Mouse (Mus musculus) G1E (cell line): ENCODE results near the gene Dync1i1. TPM values are rescaled to one million over a fixed set of nuclear protein-coding genes. Genes with fewer than 3 reads are reported as not detected.

ENCODE experiments used
- ATAC-seq: 2 replicates; pipeline ENCODE4 v1.8.0; 2016; ENCODE audit warnings: mild to moderate bottlenecking; ENCODE audit not compliant: insufficient number of reproducible peaks, poor library complexity, low FRiP score, severe bottlenecking; ENCODE audit errors: extremely low read depth
- DNase-seq: peaks from one replicate; pipeline ENCODE4 v3.0.0; 2012; ENCODE audit warnings: low spot score
- H3K27me3 ChIP-seq: 2 replicates; pipeline ENCODE4 v1.6.1; 2012; ENCODE audit warnings: mild to moderate bottlenecking, low read length, inconsistent platforms; ENCODE audit not compliant: insufficient read depth
- H3K36me3 ChIP-seq: replicated peaks from 2 replicates; pipeline ENCODE3; 2012; ENCODE audit warnings: mild to moderate bottlenecking, inconsistent platforms
- H3K4me1 ChIP-seq: 2 replicates; pipeline ENCODE4 v1.6.1; 2012; ENCODE audit warnings: low read depth, low read length, inconsistent platforms, mixed read lengths; ENCODE audit not compliant: insufficient read depth
- H3K4me3 ChIP-seq: 2 replicates; pipeline ENCODE4 v1.5.1; 2012; ENCODE audit warnings: low read depth, mild to moderate bottlenecking, inconsistent platforms, low read length, moderate library complexity, mixed read lengths
- H3K9me3 ChIP-seq: replicated peaks from 2 replicates; pipeline ENCODE4 v1.6.1; 2012; ENCODE audit warnings: inconsistent platforms
- CTCF ChIP-seq: IDR thresholded peaks from 2 replicates; pipeline ENCODE4 v1.5.1; 2012; ENCODE audit warnings: low read depth, low read length, inconsistent platforms, mixed read lengths
- GATA1 ChIP-seq: IDR thresholded peaks from 2 replicates; pipeline ENCODE4 v1.6.1; 2012; ENCODE audit warnings: borderline replicate concordance, low read length, inconsistent platforms, mixed read lengths
- GATA2 ChIP-seq: IDR thresholded peaks from 2 replicates; pipeline ENCODE4 v1.6.1; 2012; ENCODE audit warnings: low read depth, low read length, inconsistent platforms, borderline replicate concordance
- POLR2AphosphoS5 ChIP-seq: IDR thresholded peaks from 2 replicates; pipeline ENCODE4 v1.6.1; 2012; ENCODE audit warnings: low read depth, low read length, inconsistent platforms; ENCODE audit not compliant: insufficient replicate concordance
- TAL1 ChIP-seq: conservative IDR thresholded peaks from 2 replicates; pipeline ENCODE4 v1.6.1; 2012; ENCODE audit warnings: low read depth, low read length, inconsistent platforms, mixed read lengths
- polyA plus RNA-seq: library from polyadenylated mRNA; stranded (reverse); fragments of >175 nt; gene quantifications from 2 replicates; pipeline ENCODE4 v1.2.3, GENCODE M21; 2012
- total RNA-seq, 2 experiments: library from RNA; stranded (forward) in 1 of 2; stranded (reverse) in 1 of 2; fragments of 200-1000 nt in 1 of 2; fragments of >200 nt in 1 of 2; fragmentation: Nextera tagmentation in 1 of 2; gene quantifications; 2 replicates each; pipeline ENCODE4 v1.2.3; 2014 to 2017

Dync1i1 gene
- total and polyA plus RNA-seq, 3 experiments, result 0.33 TPM; not detected in 2

- Histone ChIP-seq H3K36me3 (no peaks in the 10 kb centered on the region), H3K4me3 (no peak overlapping the region), H3K4me1 (no peaks in the 10 kb centered on the region), H3K27me3 (no peaks in the 10 kb centered on the region), H3K9me3 (no peaks in the 10 kb centered on the region)
- DNase-seq, result no peak
- ATAC-seq, result no peak
- TF ChIP-seq GATA2, result no peak
- TF ChIP-seq CTCF, result no peak
Measured at GRCm38 (mm10) chr6:5889341-5889740, 163.9 kb downstream of the Dync1i1 start.

DNA sequence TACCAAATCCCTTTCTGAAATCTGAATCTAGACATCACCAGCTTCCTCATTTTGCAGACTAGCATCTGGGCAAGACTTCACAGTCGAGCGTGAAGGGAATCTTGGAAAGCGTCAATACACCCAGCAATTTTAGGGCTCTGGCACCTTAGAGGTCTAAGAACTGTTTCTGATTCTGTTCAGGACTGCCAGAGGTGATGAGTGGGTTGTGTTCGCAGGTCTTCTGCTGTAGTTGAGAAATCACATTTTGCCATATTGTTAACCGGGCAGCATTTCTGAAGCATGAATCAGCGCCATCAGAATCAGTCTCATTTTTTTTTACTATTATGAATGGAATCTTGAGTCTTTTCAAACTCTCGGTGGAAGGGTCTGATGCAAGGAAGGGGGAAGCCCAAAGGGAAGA lies 185.9 kb downstream of the Dync1i1 start:
- Histone ChIP-seq H3K27me3 (no peaks in the 10 kb centered on the region), H3K4me1 (no peaks in the 10 kb centered on the region), H3K36me3 (no peaks in the 10 kb centered on the region), H3K9me3 (no peaks in the 10 kb centered on the region), H3K4me3 (no peak overlapping the region)
- ATAC-seq (no peak), DNase-seq (no peak)
- TF ChIP-seq GATA1 (no peak), POLR2AphosphoS5 (no peak), GATA2 (no peak), TAL1 (no peak), CTCF (no peak)

- Histone ChIP-seq H3K36me3 (no peaks in the 10 kb centered on the region), H3K4me1 (no peaks in the 10 kb centered on the region), H3K4me3 (no peak overlapping the region), H3K27me3 (no peaks in the 10 kb centered on the region; the same call in 1 of the 2 replicates), H3K9me3 (no peaks in the 10 kb centered on the region)
- no peak for ATAC-seq
- no peak for TF ChIP-seq CTCF
- no peak for TF ChIP-seq TAL1
- TF ChIP-seq GATA1, result no peak
- no peak for TF ChIP-seq GATA2
- TF ChIP-seq POLR2AphosphoS5, result no peak
- DNase-seq, result no peak
Measured at GRCm38 (mm10) chr6:5915028-5915427, 189.6 kb downstream of the Dync1i1 start.

DNA sequence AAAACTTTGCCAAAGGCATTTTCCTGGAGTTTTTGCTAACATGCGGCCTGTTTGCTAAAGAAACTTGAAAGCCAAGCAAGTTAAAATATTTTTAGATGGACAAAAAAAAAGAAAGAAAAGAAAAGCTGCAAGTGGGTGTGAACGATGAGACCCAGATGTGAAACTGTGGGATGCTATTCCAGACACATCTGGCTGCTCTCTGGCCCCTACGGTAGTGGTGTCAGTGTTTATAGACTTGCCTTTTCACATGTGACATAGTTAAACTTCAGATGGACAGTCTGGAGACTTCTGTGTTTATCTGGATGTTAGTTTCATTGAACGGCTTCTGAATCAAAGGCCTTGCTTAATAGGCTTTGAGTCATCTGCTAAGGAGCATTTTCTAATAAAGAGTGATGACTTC lies 195.2 kb downstream of the Dync1i1 start:
- no peaks in the 10 kb centered on the region; the same call in 1 of the 2 replicates for H3K27me3 ChIP-seq
- H3K36me3 ChIP-seq, result no peaks in the 10 kb centered on the region
- ATAC-seq, result no peak
- no peak for DNase-seq
- TF ChIP-seq GATA1, result no peak
- no peak for TF ChIP-seq GATA2
- TF ChIP-seq CTCF, result no peak
- no peak for TF ChIP-seq TAL1
- TF ChIP-seq POLR2AphosphoS5, result no peak
- H3K9me3 ChIP-seq, result no peaks in the 10 kb centered on the region
- no peaks in the 10 kb centered on the region for H3K4me1 ChIP-seq
- no peak overlapping the region for H3K4me3 ChIP-seq

DNA sequence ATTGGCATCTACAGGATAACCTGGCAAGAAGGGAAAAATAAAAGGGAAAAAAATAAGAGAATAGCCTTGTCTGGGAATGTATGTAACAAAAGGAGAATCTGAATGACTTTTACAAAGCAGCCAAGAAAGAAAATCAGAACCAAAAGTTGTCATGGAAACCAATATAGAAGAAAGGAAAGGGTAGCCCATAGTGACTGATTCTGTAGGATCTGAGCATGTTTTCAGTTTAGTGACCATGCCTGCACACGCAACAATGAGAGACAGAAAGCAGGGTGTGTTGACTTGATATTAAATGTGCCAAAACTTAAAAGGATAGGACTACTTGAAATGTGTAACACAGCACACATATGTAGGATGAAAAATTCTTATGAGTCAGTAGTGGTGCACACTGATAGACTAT lies 197.2 kb downstream of the Dync1i1 start:
- DNase-seq, result no peak
- Histone ChIP-seq H3K4me3 (no peak overlapping the region), H3K9me3 (no peaks in the 10 kb centered on the region), H3K4me1 (no peaks in the 10 kb centered on the region), H3K27me3 (no peaks in the 10 kb centered on the region; the same call in 1 of the 2 replicates), H3K36me3 (no peaks in the 10 kb centered on the region)
- ATAC-seq, result no peak
- no peak for TF ChIP-seq CTCF
- no peak for TF ChIP-seq GATA1
- no peak for TF ChIP-seq TAL1
- no peak for TF ChIP-seq GATA2
- no peak for TF ChIP-seq POLR2AphosphoS5

DNA sequence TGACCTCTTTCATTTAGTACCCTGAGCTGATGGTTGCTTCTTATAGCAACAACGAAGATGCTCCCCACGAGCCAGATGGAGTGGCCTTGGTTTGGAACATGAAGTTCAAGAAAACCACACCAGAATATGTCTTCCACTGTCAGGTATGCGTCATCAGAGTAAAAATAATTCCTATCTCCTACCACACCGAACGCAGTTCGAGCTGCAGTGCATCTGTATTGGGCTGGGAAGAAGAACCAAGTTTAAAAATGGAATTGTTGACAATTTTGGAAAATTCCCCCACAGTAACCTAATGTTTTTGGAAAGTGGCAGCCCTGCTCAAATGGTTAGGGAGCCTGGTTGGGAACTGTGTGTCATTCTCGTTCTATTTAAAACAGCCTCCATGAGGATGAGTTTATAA lies 197.7 kb downstream of the Dync1i1 start:
- TF ChIP-seq CTCF (no peak), GATA2 (no peak), GATA1 (no peak), POLR2AphosphoS5 (no peak), TAL1 (no peak)
- Histone ChIP-seq H3K4me3 (no peak overlapping the region), H3K4me1 (no peaks in the 10 kb centered on the region), H3K36me3 (no peaks in the 10 kb centered on the region), H3K27me3 (no peaks in the 10 kb centered on the region; the same call in 1 of the 2 replicates), H3K9me3 (no peaks in the 10 kb centered on the region)
- no peak for ATAC-seq
- no peak for DNase-seq

DNA sequence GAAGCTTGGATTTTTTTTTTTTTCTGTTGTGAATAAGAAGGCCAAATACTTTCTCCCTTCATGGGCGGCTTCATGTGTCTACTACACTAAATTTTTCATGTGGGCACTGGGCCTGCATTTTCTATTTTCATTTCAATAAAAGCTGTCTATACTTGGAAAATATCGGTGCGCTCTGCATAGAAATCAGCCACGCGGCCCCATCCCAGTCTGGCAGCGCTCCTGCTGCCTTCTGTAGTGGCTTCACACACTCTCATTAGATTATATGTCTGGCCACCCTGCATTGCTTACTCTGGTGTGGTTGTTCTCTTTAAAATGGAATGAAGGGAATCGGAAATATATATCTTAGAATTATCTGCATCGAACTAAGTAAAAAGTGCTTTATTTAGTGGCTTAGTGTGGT lies 204.7 kb downstream of the Dync1i1 start:
- Histone ChIP-seq H3K36me3 (no peaks in the 10 kb centered on the region), H3K27me3 (0 out of 2 replicates have a peak, but pooled peaks cover 2% of the 10 kb centered on the region), H3K9me3 (no peaks in the 10 kb centered on the region), H3K4me1 (no peaks in the 10 kb centered on the region), H3K4me3 (no peak overlapping the region)
- DNase-seq (no peak), ATAC-seq (no peak)
- no peak for TF ChIP-seq TAL1
- TF ChIP-seq GATA1, result no peak
- no peak for TF ChIP-seq CTCF
- TF ChIP-seq GATA2, result no peak
- TF ChIP-seq POLR2AphosphoS5, result no peak
